Mouse (Mus musculus): Measurements from ENCODE around the gene Capn12. TPM values are rescaled to one million over a fixed set of nuclear protein-coding genes. Genes with fewer than 3 reads are reported as not detected.

The Capn12 gene
- total and polyA plus RNA-seq, 2 experiments = 0.04 TPM; not detected in 1

DNA sequence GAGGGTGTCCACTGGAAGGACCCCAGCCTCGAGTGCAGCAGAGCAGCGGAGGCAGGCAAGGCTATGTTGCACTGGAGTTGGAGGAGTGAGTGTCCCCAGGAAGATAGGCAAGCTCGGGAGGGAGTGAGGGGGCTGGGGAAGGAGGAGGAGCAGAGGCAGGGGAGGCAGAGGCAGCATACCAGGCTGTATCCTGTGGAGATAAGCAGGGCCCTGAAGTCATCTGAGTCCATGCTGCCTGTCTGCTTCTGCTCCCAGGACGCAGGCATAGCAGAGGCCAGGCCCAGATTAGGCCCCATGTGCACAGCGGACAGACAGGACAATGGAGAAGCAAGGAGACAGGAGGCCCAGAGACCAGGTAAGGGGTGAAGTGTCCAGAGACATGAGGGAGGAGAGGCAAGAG is 13.7 kb downstream of the Capn12 start:
- no peaks in the 10 kb centered on the region for H3K4me1 ChIP-seq (ENCODE audit: control insufficient read depth, insufficient read depth, low read length)
- WGBS = 66% methylated on average over 5 of the region's 5 CpGs
- peak overlapping the region; percentile 16 for H3K27ac ChIP-seq (replicated peaks; ENCODE audit: insufficient read depth, low read depth, low read length)
- H3K36me3 ChIP-seq (ENCODE audit: control insufficient read depth, insufficient read depth, low read length) = peaks cover 40% of the 10 kb centered on the region; the same call in 1 of the 2 replicates
- H3K27me3 ChIP-seq (ENCODE audit: control insufficient read depth, insufficient read depth, low read length) = no peaks in the 10 kb centered on the region
- peak overlapping the region; percentile 16; the same call in 1 of the 2 replicates for H3K9ac ChIP-seq (ENCODE audit: low read depth, low read length)
- TF ChIP-seq POLR2A (IDR thresholded peaks at IDR 0.05; ENCODE audit: extremely low read depth, insufficient read depth, low read length) (no peak), CTCF (IDR thresholded peaks at IDR 0.05; ENCODE audit: low read depth, low read length) (no peak)
- H3K4me3 ChIP-seq (ENCODE audit: insufficient read depth, low read depth, low read length) = no peak overlapping the region
- DNase-seq (ENCODE audit: extremely low read depth, low read depth, low spot score) = no peak
- H3K79me2 ChIP-seq (ENCODE audit: control insufficient read depth, insufficient read depth, low read length) = no peaks in the 10 kb centered on the region

GRCm38 (mm10) chr7:28897661-28898060 is 16.4 kb downstream of the Capn12 start:
- Histone ChIP-seq H3K4me1 (ENCODE audit: control insufficient read depth, insufficient read depth, low read length) (no peaks in the 10 kb centered on the region), H3K79me2 (ENCODE audit: control insufficient read depth, insufficient read depth, low read length) (no peaks in the 10 kb centered on the region), H3K27me3 (ENCODE audit: control insufficient read depth, insufficient read depth, low read length) (no peaks in the 10 kb centered on the region), H3K9ac (ENCODE audit: low read depth, low read length) (no peak overlapping the region), H3K27ac (replicated peaks; ENCODE audit: insufficient read depth, low read depth, low read length) (no peak overlapping the region), H3K36me3 (ENCODE audit: control insufficient read depth, insufficient read depth, low read length) (peaks cover 55% of the 10 kb centered on the region; the same call in 1 of the 2 replicates), H3K4me3 (ENCODE audit: insufficient read depth, low read depth, low read length) (no peak overlapping the region)
- no peak for TF ChIP-seq CTCF (IDR thresholded peaks at IDR 0.05; ENCODE audit: low read depth, low read length)
- TF ChIP-seq POLR2A (IDR thresholded peaks at IDR 0.05; ENCODE audit: extremely low read depth, insufficient read depth, low read length) = no peak
- DNase-seq (ENCODE audit: extremely low read depth, low read depth, low spot score) = no peak
- 91% methylated on average over 6 of the region's 6 CpGs for WGBS

- 73% methylated on average over 4 of the region's 4 CpGs for WGBS
- Histone ChIP-seq H3K4me3 (ENCODE audit: insufficient read depth, low read depth, low read length) (no peak overlapping the region), H3K27me3 (ENCODE audit: control insufficient read depth, insufficient read depth, low read length) (no peaks in the 10 kb centered on the region), H3K27ac (replicated peaks; ENCODE audit: insufficient read depth, low read depth, low read length) (no peak overlapping the region), H3K79me2 (ENCODE audit: control insufficient read depth, insufficient read depth, low read length) (no peaks in the 10 kb centered on the region), H3K4me1 (ENCODE audit: control insufficient read depth, insufficient read depth, low read length) (no peaks in the 10 kb centered on the region), H3K36me3 (ENCODE audit: control insufficient read depth, insufficient read depth, low read length) (peaks cover 57% of the 10 kb centered on the region; the same call in 1 of the 2 replicates), H3K9ac (ENCODE audit: low read depth, low read length) (no peak overlapping the region)
- no peak for DNase-seq (ENCODE audit: extremely low read depth, low read depth, low spot score)
- TF ChIP-seq POLR2A (IDR thresholded peaks at IDR 0.05; ENCODE audit: extremely low read depth, insufficient read depth, low read length) (no peak), CTCF (IDR thresholded peaks at IDR 0.05; ENCODE audit: low read depth, low read length) (no peak)
Measured at GRCm38 (mm10) chr7:28899972-28900371, 18.8 kb downstream of the Capn12 start.

DNA sequence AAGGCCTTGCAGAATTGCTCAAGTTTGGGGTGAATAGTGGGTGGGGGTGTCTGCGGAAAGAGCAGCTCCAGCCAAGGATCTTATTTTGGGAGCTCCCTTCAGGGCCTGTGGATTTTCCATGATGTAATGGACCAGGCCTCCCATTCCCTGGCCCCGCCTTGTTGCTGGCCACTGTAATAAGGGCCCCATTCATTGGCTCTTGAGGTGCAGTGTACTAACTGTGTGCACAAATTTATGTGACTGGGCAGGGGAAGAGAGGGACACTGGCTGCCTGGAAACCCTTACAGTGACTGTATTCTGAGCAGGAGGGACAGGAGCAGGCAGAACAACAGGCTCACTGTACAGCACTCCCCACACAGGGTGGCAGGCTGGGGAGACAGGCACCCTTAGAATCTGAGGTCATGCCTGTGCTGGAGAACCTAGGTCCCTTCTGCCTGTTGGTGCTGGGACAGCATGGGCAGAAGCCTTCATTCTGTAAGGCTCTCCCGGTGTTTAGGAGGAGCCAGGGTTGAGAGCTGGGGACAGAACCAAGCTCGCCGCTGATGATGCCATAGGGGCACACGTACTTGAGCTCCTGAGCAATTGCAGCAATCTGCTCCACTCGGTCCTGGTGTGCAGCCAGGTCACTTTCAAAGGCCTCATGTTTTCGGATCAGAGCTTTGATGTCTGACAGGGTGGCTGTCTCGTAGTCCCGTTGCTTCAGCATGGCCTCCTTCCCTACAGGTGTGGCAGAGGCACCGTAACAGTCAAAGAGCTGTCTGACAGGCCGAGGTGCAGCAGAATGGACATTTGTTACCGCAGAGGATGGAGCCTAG is 20.3 kb downstream of the Capn12 start:
- H3K9ac ChIP-seq (ENCODE audit: low read depth, low read length) = no peak overlapping the region
- TF ChIP-seq POLR2A (IDR thresholded peaks at IDR 0.05; ENCODE audit: extremely low read depth, insufficient read depth, low read length) = no peak
- TF ChIP-seq CTCF (IDR thresholded peaks at IDR 0.05; ENCODE audit: low read depth, low read length) = no peak
- H3K27me3 ChIP-seq (ENCODE audit: control insufficient read depth, insufficient read depth, low read length) = no peaks in the 10 kb centered on the region
- H3K79me2 ChIP-seq (ENCODE audit: control insufficient read depth, insufficient read depth, low read length) = no peaks in the 10 kb centered on the region
- no peak overlapping the region for H3K4me3 ChIP-seq (ENCODE audit: insufficient read depth, low read depth, low read length)
- no peaks in the 10 kb centered on the region for H3K4me1 ChIP-seq (ENCODE audit: control insufficient read depth, insufficient read depth, low read length)
- WGBS = 86% methylated on average over 13 of the region's 13 CpGs
- H3K36me3 ChIP-seq (ENCODE audit: control insufficient read depth, insufficient read depth, low read length) = peaks cover 58% of the 10 kb centered on the region
- no peak overlapping the region for H3K27ac ChIP-seq (replicated peaks; ENCODE audit: insufficient read depth, low read depth, low read length)
- no peak for DNase-seq (ENCODE audit: extremely low read depth, low read depth, low spot score)

DNA sequence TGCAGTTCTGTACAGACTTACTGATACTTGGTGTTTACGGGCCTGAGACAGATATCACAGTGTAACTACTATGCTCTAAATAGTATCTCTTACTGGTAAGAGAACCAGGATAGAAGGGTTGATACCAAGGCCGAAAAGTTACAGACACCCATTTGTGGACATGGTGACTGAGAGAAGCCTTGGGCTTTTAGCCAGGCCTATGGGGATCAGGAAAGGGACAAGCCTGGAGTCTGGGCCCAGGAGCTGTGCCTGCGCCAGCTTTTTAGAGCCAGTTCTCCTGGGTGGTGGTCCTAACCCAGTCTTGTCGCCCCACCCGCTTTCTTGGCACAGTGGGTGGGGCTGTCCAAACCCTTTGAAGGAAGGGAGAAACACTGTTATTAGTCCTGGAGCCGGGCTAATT is 21.0 kb downstream of the Capn12 start:
- Histone ChIP-seq H3K4me1 (ENCODE audit: control insufficient read depth, insufficient read depth, low read length) (no peaks in the 10 kb centered on the region), H3K27me3 (ENCODE audit: control insufficient read depth, insufficient read depth, low read length) (no peaks in the 10 kb centered on the region), H3K4me3 (ENCODE audit: insufficient read depth, low read depth, low read length) (no peak overlapping the region), H3K79me2 (ENCODE audit: control insufficient read depth, insufficient read depth, low read length) (no peaks in the 10 kb centered on the region), H3K9ac (ENCODE audit: low read depth, low read length) (no peak overlapping the region), H3K36me3 (ENCODE audit: control insufficient read depth, insufficient read depth, low read length) (peaks cover 54% of the 10 kb centered on the region), H3K27ac (replicated peaks; ENCODE audit: insufficient read depth, low read depth, low read length) (no peak overlapping the region)
- TF ChIP-seq CTCF (IDR thresholded peaks at IDR 0.05; ENCODE audit: low read depth, low read length) (no peak), POLR2A (IDR thresholded peaks at IDR 0.05; ENCODE audit: extremely low read depth, insufficient read depth, low read length) (no peak)
- 94% methylated on average over 6 of the region's 6 CpGs for WGBS
- no peak for DNase-seq (ENCODE audit: extremely low read depth, low read depth, low spot score)

GRCm38 (mm10) chr7:28902809-28903208 is 21.6 kb downstream of the Capn12 start:
- H3K9ac ChIP-seq (ENCODE audit: low read depth, low read length) = no peak overlapping the region
- no peak for DNase-seq (ENCODE audit: extremely low read depth, low read depth, low spot score)
- no peak overlapping the region for H3K4me3 ChIP-seq (ENCODE audit: insufficient read depth, low read depth, low read length)
- WGBS = 95% methylated on average over 3 of the region's 3 CpGs
- TF ChIP-seq CTCF (IDR thresholded peaks at IDR 0.05; ENCODE audit: low read depth, low read length) (no peak), POLR2A (IDR thresholded peaks at IDR 0.05; ENCODE audit: extremely low read depth, insufficient read depth, low read length) (no peak)
- peaks cover 53% of the 10 kb centered on the region for H3K36me3 ChIP-seq (ENCODE audit: control insufficient read depth, insufficient read depth, low read length)
- no peak overlapping the region for H3K27ac ChIP-seq (replicated peaks; ENCODE audit: insufficient read depth, low read depth, low read length)
- H3K4me1 ChIP-seq (ENCODE audit: control insufficient read depth, insufficient read depth, low read length) = no peaks in the 10 kb centered on the region
- H3K27me3 ChIP-seq (ENCODE audit: control insufficient read depth, insufficient read depth, low read length) = no peaks in the 10 kb centered on the region
- no peaks in the 10 kb centered on the region for H3K79me2 ChIP-seq (ENCODE audit: control insufficient read depth, insufficient read depth, low read length)

All from liver, adult 2 months (tissue).